Mouse (Mus musculus): ENCODE measurements around the gene Cd3e. TPM values are rescaled to one million over a fixed set of nuclear protein-coding genes. Genes with fewer than 3 reads are reported as not detected.

The Cd3e gene
- polyA plus RNA-seq, 1 experiment = 4.8 TPM

GRCm38 (mm10) chr9:44965833-44966466 lies 43.5 kb downstream of the Cd3e start:
- no peak for DNase-seq
- WGBS = 13% methylated on average over 10 of the region's 10 CpGs
- TF ChIP-seq POLR2A (IDR thresholded peaks at IDR 0.05; ENCODE audit: borderline replicate concordance, extremely low read depth, low read depth, low read length) (no peak), CTCF (IDR thresholded peaks at IDR 0.05; ENCODE audit: insufficient read depth, low read length) (no peak)
- Histone ChIP-seq H3K4me1 (ENCODE audit: control insufficient read depth, insufficient read depth, low read length) (0 out of 2 replicates have a peak, but pooled peaks cover 3% of the 10 kb centered on the region), H3K4me3 (replicated peaks; ENCODE audit: extremely low read depth, low read depth, low read length) (peak overlapping the region; percentile 73)

GRCm38 (mm10) chr9:44965126-44965832 lies 44.1 kb downstream of the Cd3e start, which contains the start of gene Ube4a:
Gene Ube4a, minus strand, starts transcription at chr9:44965600.
- TF ChIP-seq CTCF (IDR thresholded peaks at IDR 0.05; ENCODE audit: insufficient read depth, low read length) (no peak), POLR2A (IDR thresholded peaks at IDR 0.05; ENCODE audit: borderline replicate concordance, extremely low read depth, low read depth, low read length) (peak; percentile 93)
- DNase-seq = peak; percentile 100
- 0 out of 2 replicates have a peak, but pooled peaks cover 3% of the 10 kb centered on the region for H3K4me1 ChIP-seq (ENCODE audit: control insufficient read depth, insufficient read depth, low read length)
- H3K4me3 ChIP-seq (replicated peaks; ENCODE audit: extremely low read depth, low read depth, low read length) = peak within 1 kb of the TSS; percentile 99
- under 1% methylated on average over 39 of the region's 39 CpGs for WGBS

GRCm38 (mm10) chr9:44954432-44954831 lies 55.0 kb downstream of the Cd3e start:
- no peak for TF ChIP-seq POLR2A (IDR thresholded peaks at IDR 0.05; ENCODE audit: borderline replicate concordance, extremely low read depth, low read depth, low read length)
- TF ChIP-seq CTCF (IDR thresholded peaks at IDR 0.05; ENCODE audit: insufficient read depth, low read length) = no peak
- 90% methylated on average over 3 of the region's 3 CpGs for WGBS
- Histone ChIP-seq H3K4me1 (ENCODE audit: control insufficient read depth, insufficient read depth, low read length) (no peaks in the 10 kb centered on the region), H3K4me3 (replicated peaks; ENCODE audit: extremely low read depth, low read depth, low read length) (no peak overlapping the region)
- no peak for DNase-seq

Other genes with a start within 250 kb of the Cd3e start
- gene Arcn1, start 241.8 kb downstream of the Cd3e start, polyA plus RNA-seq (2012; rRNA removed) = 26.6 and 40.8 TPM in 2 replicates
- 38.9 and 67.5 TPM in 2 replicates for gene Ift46, start 241.7 kb downstream of the Cd3e start, polyA plus RNA-seq (2012; rRNA removed)
- 3.7 and 5.1 TPM in 2 replicates for gene Tmem25, start 210.3 kb downstream of the Cd3e start, polyA plus RNA-seq (2012; rRNA removed)
- 17.6 and 19.8 TPM in 2 replicates for gene Ttc36, start 206.6 kb downstream of the Cd3e start, polyA plus RNA-seq (2012; rRNA removed)
- 18.8 and 22.6 TPM in 2 replicates for gene Kmt2a, start 128.3 kb downstream of the Cd3e start, polyA plus RNA-seq (2012; rRNA removed)
- 105 and 150 TPM in 2 replicates for gene Atp5l, start 88.9 kb downstream of the Cd3e start, polyA plus RNA-seq (2012; rRNA removed)
- 7.3 and 13.6 TPM in 2 replicates for gene Ube4a, start 44.0 kb downstream of the Cd3e start, polyA plus RNA-seq (2012; rRNA removed)
- 1.3 and 2.3 TPM in 2 replicates for gene Cd3g, start 29.2 kb downstream of the Cd3e start, polyA plus RNA-seq (2012; rRNA removed)
- 1.6 and 2.0 TPM in 2 replicates for gene Cd3d, start 27.8 kb downstream of the Cd3e start, polyA plus RNA-seq (2012; rRNA removed)
- gene Mpzl2, start 30.2 kb upstream of the Cd3e start, polyA plus RNA-seq (2012; rRNA removed) = 3.3 and 8.6 TPM in 2 replicates
- gene Mpzl3, start 45.6 kb upstream of the Cd3e start, polyA plus RNA-seq (2012; rRNA removed) = 1.2 and 10.7 TPM in 2 replicates
- gene Jaml, start 69.6 kb upstream of the Cd3e start, polyA plus RNA-seq (2012; rRNA removed) = 0.69 and 1.3 TPM in 2 replicates
- gene Scn2b, start 108.2 kb upstream of the Cd3e start, polyA plus RNA-seq (2012; rRNA removed) = 0.38 and 0.39 TPM in 2 replicates
- gene Scn4b, start 128.8 kb upstream of the Cd3e start, polyA plus RNA-seq (2012; rRNA removed) = 0.34 and 1.0 TPM in 2 replicates
- gene BC049352, start 172.4 kb upstream of the Cd3e start, polyA plus RNA-seq (2012; rRNA removed) = not detected in 2 replicates
- 18.2 and 24.1 TPM in 2 replicates for gene Tmprss4, start 194.5 kb upstream of the Cd3e start, polyA plus RNA-seq (2012; rRNA removed)